In genomic region chr8:94213819-94214218, GRCm38 (mm10) we compare ENCODE assay signal across 8 mouse cellular contexts. TPM values are rescaled to one million over a fixed set of nuclear protein-coding genes. Genes with fewer than 3 reads are reported as not detected.
DNase-seq lines count a peak whose midpoint lies in the region; ATAC-seq and TF ChIP-seq lines count a peak whose summit lies in the region.

No protein-coding gene starts in this region.

- TF ChIP-seq EP300 in heart, postnatal 0 days (IDR thresholded peaks at IDR 0.05; ENCODE audit: low read depth) = no peak

- no peak for ATAC-seq in heart, embryonic 16.5 days (replicated peaks; ENCODE audit: extremely low read depth, insufficient read depth, low FRiP score)
- ATAC-seq in heart, postnatal 0 days (ENCODE audit: insufficient read depth, low read depth) = no peak
- ATAC-seq in midbrain, embryonic 12.5 days (ENCODE audit: low FRiP score, low read depth) = no peak

- 60% methylated on average over 6 of the region's 6 CpGs for WGBS in heart, embryonic 16.5 days
- 60% methylated on average over 6 of the region's 6 CpGs for WGBS in heart, postnatal 0 days
- 64% methylated on average over 6 of the region's 6 CpGs for WGBS in midbrain, embryonic 12.5 days

- no peak for TF ChIP-seq CTCF in heart, postnatal 0 days (IDR thresholded peaks at IDR 0.05; ENCODE audit: low read depth)

- H3K4me1 ChIP-seq in heart, embryonic 16.5 days (ENCODE audit: control insufficient read depth, insufficient read depth, low read length) = peaks cover 20% of the 10 kb centered on the region
- H3K4me1 ChIP-seq in heart, postnatal 0 days (ENCODE audit: control insufficient read depth, insufficient read depth) = peaks cover 20% of the 10 kb centered on the region; the same call in 1 of the 2 replicates
- H3K4me1 ChIP-seq in midbrain, embryonic 12.5 days = peaks cover 23% of the 10 kb centered on the region

- peak overlapping the region; percentile 98 for H3K4me3 ChIP-seq in heart, embryonic 16.5 days (ENCODE audit: low read length)
- H3K4me3 ChIP-seq in heart, postnatal 0 days (ENCODE audit: low read depth, low read length) = peak overlapping the region; percentile 75
- peak overlapping the region; percentile 85 for H3K4me3 ChIP-seq in midbrain, embryonic 12.5 days

- H3K36me3 ChIP-seq in heart, embryonic 16.5 days (ENCODE audit: control insufficient read depth, insufficient read depth) = no peaks in the 10 kb centered on the region
- H3K36me3 ChIP-seq in heart, postnatal 0 days (replicated peaks; ENCODE audit: control insufficient read depth, insufficient read depth, low read length) = no peaks in the 10 kb centered on the region
- H3K36me3 ChIP-seq in midbrain, embryonic 12.5 days = no peaks in the 10 kb centered on the region

- H3K9me3 ChIP-seq in heart, embryonic 16.5 days (replicated peaks; ENCODE audit: control insufficient read depth, low read length) = no peaks in the 10 kb centered on the region
- no peaks in the 10 kb centered on the region for H3K9me3 ChIP-seq in heart, postnatal 0 days (replicated peaks; ENCODE audit: control insufficient read depth, low read length)
- H3K9me3 ChIP-seq in midbrain, embryonic 12.5 days = no peaks in the 10 kb centered on the region

- peak overlapping the region; percentile 73 for H3K27ac ChIP-seq in heart, embryonic 16.5 days (ENCODE audit: low read length)
- H3K27ac ChIP-seq in heart, postnatal 0 days (ENCODE audit: low read depth) = peak overlapping the region; percentile 69
- H3K27ac ChIP-seq in midbrain, embryonic 12.5 days (replicated peaks) = no peak overlapping the region

- peak overlapping the region; percentile 69 for H3K4me2 ChIP-seq in heart, embryonic 16.5 days (ENCODE audit: low read depth, low read length)
- H3K4me2 ChIP-seq in heart, postnatal 0 days (ENCODE audit: low read depth, low read length) = peak overlapping the region; percentile 31
- peak overlapping the region; percentile 80 for H3K4me2 ChIP-seq in midbrain, embryonic 12.5 days (replicated peaks)

- H3K27me3 ChIP-seq in heart, embryonic 16.5 days (ENCODE audit: control insufficient read depth, insufficient read depth, low read length) = no peaks in the 10 kb centered on the region
- H3K27me3 ChIP-seq in heart, postnatal 0 days (ENCODE audit: control insufficient read depth, insufficient read depth, low read length) = no peaks in the 10 kb centered on the region
- no peaks in the 10 kb centered on the region for H3K27me3 ChIP-seq in midbrain, embryonic 12.5 days

- peak overlapping the region; percentile 41; the same call in 1 of the 2 replicates for H3K9ac ChIP-seq in heart, embryonic 16.5 days (ENCODE audit: low read length)
- 0 out of 2 replicates have a peak overlapping the region, but pooled peaks have one; percentile 4 for H3K9ac ChIP-seq in heart, postnatal 0 days (replicated peaks; ENCODE audit: low read depth, low read length)
- no peak overlapping the region for H3K9ac ChIP-seq in midbrain, embryonic 12.5 days (replicated peaks)

- DNase-seq in heart, adult 11 months = no peak
- peak; percentile 18 for DNase-seq in adipocyte (ENCODE audit: low spot score)
- no peak for DNase-seq in heart, postnatal 0 days (ENCODE audit: low spot score)
- DNase-seq in frontal cortex, postnatal 14 days (ENCODE audit: low spot score in 2 of 2) = no peak
- no peak for DNase-seq in frontal cortex, postnatal 25 days (ENCODE audit: low spot score in 2 of 2)
- DNase-seq in urinary bladder, postnatal 10 days (ENCODE audit: low spot score) = no peak

RNA-seq across cellular contexts. Expression of gene Nup93, which starts 0.5 kb away (rescaled TPM):
- 58.9 and 60.3 TPM in 2 replicates for polyA plus RNA-seq in heart, embryonic 16.5 days (2015; fragmentation: Nextera tagmentation; extraction: Ambion mirVana)
- 21.9 and 71.8 TPM in 2 replicates for total RNA-seq in heart, postnatal 0 days (2014; rRNA removed; ENCODE audit: low replicate concordance)
- 29.8 and 31.4 TPM in 2 replicates for polyA plus RNA-seq in heart, postnatal 0 days (2015; fragmentation: Nextera tagmentation; extraction: Ambion mirVana)
- polyA plus RNA-seq in midbrain, embryonic 12.5 days (2016; fragmentation: Nextera tagmentation; extraction: Ambion mirVana) = 96.7 and 98.4 TPM in 2 replicates

RNA-seq across cellular contexts. Expression of gene Mt1, which starts 34.9 kb away (rescaled TPM):
- polyA plus RNA-seq in heart, embryonic 16.5 days (2015; fragmentation: Nextera tagmentation; extraction: Ambion mirVana) = 662 and 667 TPM in 2 replicates
- 1,123 and 1,581 TPM in 2 replicates for total RNA-seq in heart, postnatal 0 days (2014; rRNA removed; ENCODE audit: low replicate concordance)
- polyA plus RNA-seq in heart, postnatal 0 days (2015; fragmentation: Nextera tagmentation; extraction: Ambion mirVana) = 783 and 795 TPM in 2 replicates
- 31.1 and 38.8 TPM in 2 replicates for polyA plus RNA-seq in midbrain, embryonic 12.5 days (2016; fragmentation: Nextera tagmentation; extraction: Ambion mirVana)

RNA-seq across cellular contexts. Expression of gene Mt2, which starts 41.4 kb away (rescaled TPM):
- polyA plus RNA-seq in heart, embryonic 16.5 days (2015; fragmentation: Nextera tagmentation; extraction: Ambion mirVana) = 58.8 and 59.5 TPM in 2 replicates
- 87.5 and 117 TPM in 2 replicates for total RNA-seq in heart, postnatal 0 days (2014; rRNA removed; ENCODE audit: low replicate concordance)
- polyA plus RNA-seq in heart, postnatal 0 days (2015; fragmentation: Nextera tagmentation; extraction: Ambion mirVana) = 65.7 and 83.0 TPM in 2 replicates
- 12.9 and 13.1 TPM in 2 replicates for polyA plus RNA-seq in midbrain, embryonic 12.5 days (2016; fragmentation: Nextera tagmentation; extraction: Ambion mirVana)

Comparison
In these comparisons a context has a peak if more than half of its experiments do, and no peak if none do; other contexts are left out.
1. RNA of gene Mt1, which starts 34.9 kb away (polyA plus RNA-seq): 783 to 795 TPM in heart, postnatal 0 days and 662 to 667 TPM in heart, embryonic 16.5 days; 31.1 to 38.8 TPM in midbrain, embryonic 12.5 days; every median in the first group is over 10 times any median in the second.
2. Peak in every context shown above with its lines, with median percentiles within 50 percentile points of each other: H3K4me2 ChIP-seq and H3K4me3 ChIP-seq.